Comparison of ENCODE assay signal across 17 mouse cellular contexts in the genomic region with DNA sequence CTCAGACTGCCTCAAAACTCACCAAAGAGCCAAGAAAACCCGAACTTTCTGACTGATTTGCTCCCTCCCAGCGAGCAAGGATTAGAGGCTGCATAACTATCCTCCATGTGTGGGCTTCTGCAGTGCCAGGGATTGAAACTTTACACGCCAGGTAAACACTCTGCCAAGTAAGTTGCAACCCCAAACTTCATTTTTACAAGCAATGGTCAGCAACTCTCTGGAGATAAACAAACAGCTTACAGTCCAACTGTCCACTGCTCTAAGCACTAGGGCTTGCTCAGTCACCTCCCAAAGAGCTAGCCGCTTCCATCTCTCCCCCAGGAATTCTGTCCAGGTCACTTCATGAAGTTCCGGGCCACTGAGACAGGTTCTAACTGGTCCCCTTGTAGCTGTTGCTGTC. TPM values are rescaled to one million over a fixed set of nuclear protein-coding genes. Genes with fewer than 3 reads are reported as not detected.
DNase-seq lines count a peak whose midpoint lies in the region; ATAC-seq and TF ChIP-seq lines count a peak whose summit lies in the region.
"Had no signal": no experiment of that assay in that cellular context is flagged by ENCODE, and none has a peak within 500 bp of the region (broad histone marks: within the 10 kb centered on the region; RNA-seq: fewer than 3 reads in every experiment).

No protein-coding gene starts in this region.

- peak overlapping the region; percentile 55 for H3K4me2 ChIP-seq in heart, embryonic 13.5 days
- H3K4me2 ChIP-seq in liver, postnatal 0 days (ENCODE audit: low read depth, low read length), result peak overlapping the region; percentile 61
- H3K4me2 ChIP-seq: hindbrain, embryonic 12.5 days had no signal

- no peak for DNase-seq in heart, postnatal 10 days
- DNase-seq in embryonic facial prominence, embryonic 10.5 days (ENCODE audit: low spot score), result no peak
- DNase-seq in liver, postnatal 0 days, result no peak
- DNase-seq in layer of hippocampus, postnatal 25 days (ENCODE audit: extremely low spot score in 1 of 2, low spot score in 1 of 2), result no peak
- DNase-seq in testis, postnatal 10 days (ENCODE audit: low spot score), result no peak
- DNase-seq: cerebellum, adult 9-11 months; kidney, postnatal 14 days; lung, embryonic 14.5 days; midbrain, embryonic 14.5 days had no signal

- H3K36me3 ChIP-seq in heart, embryonic 13.5 days, result peaks cover 12% of the 10 kb centered on the region
- H3K36me3 ChIP-seq in embryonic facial prominence, embryonic 10.5 days (replicated peaks), result peaks cover 56% of the 10 kb centered on the region
- peaks cover 52% of the 10 kb centered on the region for H3K36me3 ChIP-seq in liver, postnatal 0 days (replicated peaks; ENCODE audit: insufficient read depth, low read length)
- H3K36me3 ChIP-seq: intestine, embryonic 15.5 days had no signal

- H3K9me3 ChIP-seq in heart, embryonic 13.5 days, result no peaks in the 10 kb centered on the region
- no peaks in the 10 kb centered on the region for H3K9me3 ChIP-seq in embryonic facial prominence, embryonic 10.5 days
- no peaks in the 10 kb centered on the region for H3K9me3 ChIP-seq in liver, postnatal 0 days (ENCODE audit: low read length)
- H3K9me3 ChIP-seq: G1E; hindbrain, embryonic 12.5 days; intestine, embryonic 15.5 days had no signal

- no peak for TF ChIP-seq CTCF in bone marrow, adult 2 months (IDR thresholded peaks at IDR 0.05; ENCODE audit: control insufficient read depth, insufficient read depth, low read length)
- no peak for TF ChIP-seq CTCF in liver, postnatal 0 days (IDR thresholded peaks at IDR 0.05; ENCODE audit: low read depth)

- ATAC-seq in heart, embryonic 13.5 days (ENCODE audit: extremely low read depth, insufficient number of reproducible peaks, low FRiP score, low TSS enrichment), result no peak
- ATAC-seq in liver, postnatal 0 days, result no peak

- WGBS in heart, embryonic 13.5 days, result 95% methylated on average over 5 of the region's 5 CpGs
- WGBS in bone marrow, adult 2 months, result 86% methylated on average over 5 of the region's 5 CpGs
- WGBS in embryonic facial prominence, embryonic 10.5 days, result 88% methylated on average over 5 of the region's 5 CpGs
- WGBS in liver, postnatal 0 days (ENCODE audit: insufficient replicate concordance), result 88% methylated on average over 5 of the region's 5 CpGs

- intact Hi-C loops in heart, postnatal 10 days (cut with DNase I), result no loop called here

- peak overlapping the region; percentile 80 for H3K27ac ChIP-seq in heart, embryonic 13.5 days (replicated peaks)
- peak overlapping the region; percentile 90 for H3K27ac ChIP-seq in bone marrow, adult 2 months (ENCODE audit: control insufficient read depth, insufficient read depth, low read depth, low read length, poor library complexity)
- H3K27ac ChIP-seq in embryonic facial prominence, embryonic 10.5 days (replicated peaks), result 0 out of 2 replicates have a peak overlapping the region, but pooled peaks have one; percentile 15
- peak overlapping the region; percentile 97 for H3K27ac ChIP-seq in liver, postnatal 0 days (ENCODE audit: low read depth)
- H3K27ac ChIP-seq: hindbrain, embryonic 12.5 days had no signal

- TF ChIP-seq POLR2A in bone marrow, adult 2 months (IDR thresholded peaks at IDR 0.05; ENCODE audit: borderline replicate concordance, control insufficient read depth, low read depth, low read length), result no peak

- no peak overlapping the region for H3K9ac ChIP-seq in heart, embryonic 13.5 days
- no peak overlapping the region for H3K9ac ChIP-seq in liver, postnatal 0 days (replicated peaks)
- H3K9ac ChIP-seq: hindbrain, embryonic 12.5 days; lung, embryonic 14.5 days had no signal

- H3K4me3 ChIP-seq in heart, embryonic 13.5 days, result no peak overlapping the region
- no peak overlapping the region for H3K4me3 ChIP-seq in bone marrow, adult 2 months (replicated peaks; ENCODE audit: control insufficient read depth, low read depth, low read length)
- no peak overlapping the region for H3K4me3 ChIP-seq in embryonic facial prominence, embryonic 10.5 days
- H3K4me3 ChIP-seq in liver, postnatal 0 days (ENCODE audit: low read depth, low read length), result no peak overlapping the region; the same call in 1 of the 2 replicates
- H3K4me3 ChIP-seq: hindbrain, embryonic 12.5 days; intestine, embryonic 15.5 days had no signal

- peaks cover 50% of the 10 kb centered on the region for H3K4me1 ChIP-seq in heart, embryonic 13.5 days
- H3K4me1 ChIP-seq in bone marrow, adult 2 months (ENCODE audit: control insufficient read depth, insufficient read depth, low read length), result 0 out of 2 replicates have a peak, but pooled peaks cover 2% of the 10 kb centered on the region
- peaks cover 19% of the 10 kb centered on the region for H3K4me1 ChIP-seq in embryonic facial prominence, embryonic 10.5 days
- H3K4me1 ChIP-seq in liver, postnatal 0 days (ENCODE audit: insufficient read depth), result peaks cover 54% of the 10 kb centered on the region
- H3K4me1 ChIP-seq: hindbrain, embryonic 12.5 days had no signal

- TF ChIP-seq EP300 in liver, postnatal 0 days (IDR thresholded peaks at IDR 0.05; ENCODE audit: low read depth), result no peak

- peaks cover 28% of the 10 kb centered on the region for H3K27me3 ChIP-seq in heart, embryonic 13.5 days (replicated peaks)
- H3K27me3 ChIP-seq in embryonic facial prominence, embryonic 10.5 days (replicated peaks; ENCODE audit: low read depth, poor library complexity, severe bottlenecking), result no peaks in the 10 kb centered on the region
- no peaks in the 10 kb centered on the region for H3K27me3 ChIP-seq in liver, postnatal 0 days (ENCODE audit: insufficient read depth, low read length)
- H3K27me3 ChIP-seq: hindbrain, embryonic 12.5 days; intestine, embryonic 15.5 days had no signal

RNA-seq across cellular contexts. Expression of a gene that starts 28.7 kb away (rescaled TPM):
- 9.2 and 9.8 TPM in 2 replicates for polyA plus RNA-seq in heart, embryonic 13.5 days (2015; fragmentation: Nextera tagmentation; extraction: Ambion mirVana)
- 10 to 100 TPM; 24.2 to 24.5 TPM for total RNA-seq in heart, postnatal 10 days (2021)
- 90.8 and 98.0 TPM in 2 replicates for polyA plus RNA-seq in bone marrow, adult 2 months (2011; ENCODE audit: insufficient read depth, insufficient read length, low replicate concordance, missing spikeins)
- polyA plus RNA-seq in embryonic facial prominence, embryonic 10.5 days (2016; fragmentation: Nextera tagmentation; extraction: Ambion mirVana), result 11.4 and 12.1 TPM in 2 replicates
- 18.9 and 20.9 TPM in 2 replicates for polyA plus RNA-seq in liver, postnatal 0 days (2015; fragmentation: Nextera tagmentation; extraction: Ambion mirVana)
- total RNA-seq in layer of hippocampus, postnatal 25 days (2021), result 10 to 100 TPM; 24.3 to 26.6 TPM

RNA-seq across cellular contexts. Expression of a gene that starts 29.1 kb away (rescaled TPM):
- polyA plus RNA-seq in heart, embryonic 13.5 days (2015; fragmentation: Nextera tagmentation; extraction: Ambion mirVana), result 0.19 TPM in 1 of 2 replicates, not detected in the other
- total RNA-seq in heart, postnatal 10 days (2021), result not detected
- polyA plus RNA-seq in bone marrow, adult 2 months (2011; ENCODE audit: insufficient read depth, insufficient read length, low replicate concordance, missing spikeins), result 3.6 TPM in 1 of 2 replicates, not detected in the other
- 0.19 and 0.40 TPM in 2 replicates for polyA plus RNA-seq in embryonic facial prominence, embryonic 10.5 days (2016; fragmentation: Nextera tagmentation; extraction: Ambion mirVana)
- not detected in 2 replicates for polyA plus RNA-seq in liver, postnatal 0 days (2015; fragmentation: Nextera tagmentation; extraction: Ambion mirVana)
- total RNA-seq in layer of hippocampus, postnatal 25 days (2021), result under 1 TPM; 0.15 to 0.31 TPM
- total RNA-seq: adrenal gland, adult 18-20 months; left cerebral cortex, postnatal 25 days; megakaryocyte progenitor cell, adult 5-6 weeks had no signal
- polyA plus RNA-seq: G1E; intestine, embryonic 15.5 days had no signal

RNA-seq across cellular contexts. Expression of a gene that starts 39.9 kb away (rescaled TPM):
- polyA plus RNA-seq in heart, embryonic 13.5 days (2015; fragmentation: Nextera tagmentation; extraction: Ambion mirVana), result 9.6 and 12.1 TPM in 2 replicates
- total RNA-seq in heart, postnatal 10 days (2021), result 1 to 10 TPM; 4.6 to 9.9 TPM
- polyA plus RNA-seq in bone marrow, adult 2 months (2011; ENCODE audit: insufficient read depth, insufficient read length, low replicate concordance, missing spikeins), result 1.2 and 2.0 TPM in 2 replicates
- 34.7 and 36.6 TPM in 2 replicates for polyA plus RNA-seq in embryonic facial prominence, embryonic 10.5 days (2016; fragmentation: Nextera tagmentation; extraction: Ambion mirVana)
- 2.4 and 2.9 TPM in 2 replicates for polyA plus RNA-seq in liver, postnatal 0 days (2015; fragmentation: Nextera tagmentation; extraction: Ambion mirVana)
- 10 to 100 TPM; 19.2 to 23.1 TPM for total RNA-seq in layer of hippocampus, postnatal 25 days (2021)

RNA-seq across cellular contexts. Expression of a gene that starts 54.7 kb away (rescaled TPM):
- polyA plus RNA-seq in heart, embryonic 13.5 days (2015; fragmentation: Nextera tagmentation; extraction: Ambion mirVana), result 37.1 and 40.5 TPM in 2 replicates
- total RNA-seq in heart, postnatal 10 days (2021), result 1 to 10 TPM; 8.4 to 8.5 TPM
- 30.3 and 73.2 TPM in 2 replicates for polyA plus RNA-seq in bone marrow, adult 2 months (2011; ENCODE audit: insufficient read depth, insufficient read length, low replicate concordance, missing spikeins)
- 49.6 and 51.2 TPM in 2 replicates for polyA plus RNA-seq in embryonic facial prominence, embryonic 10.5 days (2016; fragmentation: Nextera tagmentation; extraction: Ambion mirVana)
- 8.9 and 9.0 TPM in 2 replicates for polyA plus RNA-seq in liver, postnatal 0 days (2015; fragmentation: Nextera tagmentation; extraction: Ambion mirVana)
- 10 to 100 TPM; 13.4 to 15.4 TPM for total RNA-seq in layer of hippocampus, postnatal 25 days (2021)

RNA-seq across cellular contexts. Expression of a gene that starts 56.5 kb away (rescaled TPM):
- 44.8 and 47.1 TPM in 2 replicates for polyA plus RNA-seq in heart, embryonic 13.5 days (2015; fragmentation: Nextera tagmentation; extraction: Ambion mirVana)
- 10 to 100 TPM; 27.5 to 31.9 TPM for total RNA-seq in heart, postnatal 10 days (2021)
- 9.8 and 12.6 TPM in 2 replicates for polyA plus RNA-seq in bone marrow, adult 2 months (2011; ENCODE audit: insufficient read depth, insufficient read length, low replicate concordance, missing spikeins)
- 82.1 and 83.0 TPM in 2 replicates for polyA plus RNA-seq in embryonic facial prominence, embryonic 10.5 days (2016; fragmentation: Nextera tagmentation; extraction: Ambion mirVana)
- polyA plus RNA-seq in liver, postnatal 0 days (2015; fragmentation: Nextera tagmentation; extraction: Ambion mirVana), result 19.6 and 21.5 TPM in 2 replicates
- total RNA-seq in layer of hippocampus, postnatal 25 days (2021), result 10 to 100 TPM; 38.2 to 44.4 TPM

Comparison
In these comparisons a context has a peak if more than half of its experiments do, and no peak if none do; other contexts are left out.
1. H3K27ac ChIP-seq: peak in every context shown above with its lines; median percentile 97 in liver, postnatal 0 days; 90 in bone marrow, adult 2 months; 80 in heart, embryonic 13.5 days; 15 in embryonic facial prominence, embryonic 10.5 days.